Mouse (Mus musculus) lung, adult 2 months (tissue): ENCODE measurements at regions not wholly inside any gene's neighbourhood (a gene's known extent, or its start where the extent isn't known, plus 50 kb on each side); places are given as distances from the start of the nearest gene placed in this dataset.

Experiments
- CTCF ChIP-seq: fragments of 200-500 bp; IDR thresholded peaks from 2 replicates; pipeline ENCODE4 v1.5.1; 2011; ENCODE audit warnings: mild to moderate bottlenecking, low read length, control low read depth; ENCODE audit not compliant: insufficient read depth
- POLR2A ChIP-seq: fragments of 200-500 bp; IDR thresholded peaks from 2 replicates; pipeline ENCODE4 v1.6.1; 2011; ENCODE audit warnings: low read depth, mild to moderate bottlenecking, control low read depth, low read length, borderline replicate concordance; ENCODE audit errors: extremely low read depth

GRCm38 (mm10) chr13:113470822-113471557 is 147.4 kb downstream of the Snx18 start:
- no peak for TF ChIP-seq CTCF
- TF ChIP-seq POLR2A, result no peak
